Mouse (Mus musculus) lung, adult 2 months (tissue): ENCODE measurements around the gene Zdhhc12.

Source experiments
- CTCF ChIP-seq: fragments of 200-500 bp; IDR thresholded peaks from 2 replicates; pipeline ENCODE4 v1.5.1; 2011; ENCODE audit warnings: mild to moderate bottlenecking, low read length, control low read depth; ENCODE audit not compliant: insufficient read depth
- POLR2A ChIP-seq: fragments of 200-500 bp; IDR thresholded peaks from 2 replicates; pipeline ENCODE4 v1.6.1; 2011; ENCODE audit warnings: low read depth, mild to moderate bottlenecking, control low read depth, low read length, borderline replicate concordance; ENCODE audit errors: extremely low read depth

DNA sequence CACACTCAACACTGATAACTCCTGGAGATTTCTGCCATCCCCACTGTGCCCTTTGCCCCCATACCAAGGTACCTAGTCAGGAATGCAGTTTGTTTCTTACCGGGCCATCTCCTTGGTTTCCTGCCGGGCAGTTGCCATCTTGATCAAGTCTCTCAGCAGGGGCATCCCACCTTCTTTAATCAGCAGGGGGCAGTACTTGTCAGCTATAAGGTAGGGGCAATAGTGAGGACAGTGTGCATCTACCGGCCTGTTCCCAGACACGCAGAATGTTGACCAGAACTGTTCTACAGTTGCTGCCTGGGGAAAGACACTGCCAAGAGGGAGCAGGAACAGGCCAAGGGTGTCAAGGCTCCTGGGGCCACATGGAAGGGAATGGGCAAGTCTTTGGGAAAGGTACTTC lies 6.8 kb upstream of the Zdhhc12 start:
- TF ChIP-seq CTCF (no peak), POLR2A (no peak)
